Mouse (Mus musculus) MEL (cell line): ENCODE data around the gene Mtg2.

Experiments used
- CTCF ChIP-seq, 3 experiments: IDR thresholded peaks in 2 of 3; conservative IDR thresholded peaks in 1 of 3; 2 replicates each; pipeline ENCODE4 v1.5.1; 2011 to 2012; ENCODE audit warnings: low read length in 3 of 3, low read depth in 2 of 3, mild to moderate bottlenecking in 2 of 3, improper control_type of control experiment in 1 of 3, inconsistent platforms in 1 of 3, mixed read lengths in 1 of 3, moderate library complexity in 1 of 3; ENCODE audit not compliant: control insufficient read depth in 1 of 3, insufficient read depth in 1 of 3, poor library complexity in 1 of 3, severe bottlenecking in 1 of 3
- EP300 ChIP-seq, 2 experiments: IDR thresholded peaks; 2 replicates each; pipeline ENCODE4 v1.6.1; 2011; ENCODE audit warnings: improper control_type of control experiment in 2 of 2, low read length in 2 of 2, low read depth in 1 of 2, mild to moderate bottlenecking in 1 of 2
- GABPA ChIP-seq: IDR thresholded peaks from 2 replicates; pipeline ENCODE4 v1.6.1; 2012; ENCODE audit warnings: low read depth, mild to moderate bottlenecking, inconsistent platforms, low read length, improper control_type of control experiment, moderate library complexity
- JUND ChIP-seq: IDR thresholded peaks from 2 replicates; pipeline ENCODE4 v1.6.1; 2011; ENCODE audit warnings: low read depth, mild to moderate bottlenecking, improper control_type of control experiment, low read length
- POLR2A ChIP-seq, 2 experiments: IDR thresholded peaks; 2 replicates each; pipeline ENCODE4 v1.6.1; 2011 to 2012; ENCODE audit warnings: low read length in 2 of 2, mild to moderate bottlenecking in 2 of 2, control low read depth in 1 of 2, improper control_type of control experiment in 1 of 2, low read depth in 1 of 2, moderate library complexity in 1 of 2; ENCODE audit not compliant: control insufficient read depth in 1 of 2, insufficient read depth in 1 of 2, poor library complexity in 1 of 2
- SMC3 ChIP-seq: IDR thresholded peaks from 2 replicates; pipeline ENCODE4 v1.6.1; 2011; ENCODE audit warnings: low read depth, low read length, improper control_type of control experiment
- TCF12 ChIP-seq: IDR thresholded peaks from 2 replicates; pipeline ENCODE4 v1.6.1; 2014; ENCODE audit warnings: low read depth, mild to moderate bottlenecking, inconsistent platforms, low read length, improper control_type of control experiment, moderate library complexity
- USF2 ChIP-seq, 2 experiments: IDR thresholded peaks; 2 replicates each; pipeline ENCODE4 v1.6.1; 2011 to 2012; ENCODE audit warnings: improper control_type of control experiment in 2 of 2, low read length in 2 of 2, borderline replicate concordance in 1 of 2, inconsistent platforms in 1 of 2, low read depth in 1 of 2, mild to moderate bottlenecking in 1 of 2; ENCODE audit not compliant: insufficient read depth in 1 of 2

DNA sequence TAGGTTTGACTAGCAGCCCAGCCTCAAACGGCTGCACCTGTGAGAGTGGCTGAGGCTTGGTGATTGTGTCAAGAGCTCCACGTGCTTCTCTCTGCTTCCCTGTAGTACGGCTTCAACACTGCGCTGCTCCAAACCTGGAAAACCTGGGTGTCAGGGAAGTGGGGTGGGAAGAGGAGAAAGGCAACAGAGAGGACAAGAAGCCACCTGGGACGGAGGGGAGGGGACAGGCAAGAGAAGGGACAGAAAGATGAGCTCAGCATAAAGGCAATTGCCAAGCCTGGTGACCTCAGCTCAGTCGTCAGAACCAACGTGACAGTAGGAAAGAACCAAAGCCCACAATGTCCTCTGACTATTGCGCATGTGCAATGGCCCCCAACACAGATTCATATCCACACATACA is 49.5 kb upstream of the Mtg2 start:
- TF ChIP-seq CTCF (IDR thresholded peaks at IDR 0.05 in 2 of 3, conservative IDR thresholded peaks at IDR 0.05 in 1 of 3; ENCODE audit: control insufficient read depth in 1 of 3, insufficient read depth in 1 of 3, low read depth in 2 of 3, low read length in 3 of 3, poor library complexity in 1 of 3, severe bottlenecking in 1 of 3) (no peak), GABPA (no peak), POLR2A (IDR thresholded peaks at IDR 0.05; ENCODE audit: control insufficient read depth in 1 of 2, insufficient read depth in 1 of 2, low read depth in 1 of 2, low read length in 2 of 2, poor library complexity in 1 of 2) (no peak), EP300 (IDR thresholded peaks at IDR 0.05; ENCODE audit: low read depth in 1 of 2, low read length in 2 of 2) (no peak), SMC3 (no peak), USF2 (IDR thresholded peaks at IDR 0.05; ENCODE audit: borderline replicate concordance in 1 of 2, insufficient read depth in 1 of 2, low read depth in 1 of 2, low read length in 2 of 2) (no peak), TCF12 (no peak), JUND (no peak)
